Mouse (Mus musculus) heart, embryonic 12.5 days (tissue): Measurements from ENCODE around the gene Slc13a2. TPM values are rescaled to one million over a fixed set of nuclear protein-coding genes. Genes with fewer than 3 reads are reported as not detected.

ENCODE experiments used
- ATAC-seq: fragments of 200-750 bp; cut with Nextera tagmentation; 2 replicates; pipeline ENCODE4 v1.8.0; 2017; ENCODE audit warnings: moderate TSS enrichment, moderate library complexity; ENCODE audit not compliant: insufficient number of reproducible peaks, low FRiP score
- H3K27ac ChIP-seq: fragments of 300-500 bp; sonication (generic); 2 replicates; pipeline ENCODE4 v1.5.1; 2016; ENCODE audit warnings: mild to moderate bottlenecking, moderate library complexity; ENCODE audit not compliant: poor library complexity, severe bottlenecking
- H3K27me3 ChIP-seq: fragments of 300-500 bp; sonication (generic); replicated peaks from 2 replicates; pipeline ENCODE4 v1.6.1; 2016; ENCODE audit warnings: mild to moderate bottlenecking, moderate library complexity
- H3K36me3 ChIP-seq: fragments of 300-500 bp; sonication (generic); 2 replicates; pipeline ENCODE4 v1.6.1; 2016; ENCODE audit warnings: mild to moderate bottlenecking, moderate library complexity
- H3K4me1 ChIP-seq: fragments of 300-500 bp; sonication (generic); replicated peaks from 2 replicates; pipeline ENCODE4 v1.6.1; 2016; ENCODE audit warnings: mild to moderate bottlenecking
- H3K4me2 ChIP-seq: fragments of 300-500 bp; sonication (generic); 2 replicates; pipeline ENCODE4 v1.6.1; 2016; ENCODE audit warnings: mild to moderate bottlenecking, moderate library complexity
- H3K4me3 ChIP-seq: fragments of 300-500 bp; sonication (generic); 2 replicates; pipeline ENCODE4 v1.5.1; 2016; ENCODE audit warnings: mild to moderate bottlenecking
- H3K9ac ChIP-seq: fragments of 300-500 bp; sonication (generic); 2 replicates; pipeline ENCODE4 v1.6.1; 2016; ENCODE audit warnings: mild to moderate bottlenecking, moderate library complexity
- H3K9me3 ChIP-seq: fragments of 300-500 bp; sonication (generic); replicated peaks from 2 replicates; pipeline ENCODE4 v1.6.1; 2016; ENCODE audit warnings: mild to moderate bottlenecking, moderate library complexity
- WGBS: fragments of 180-500 bp; shearing (Covaris S2); methylation state at CpG from one replicate; pipeline ENCODE4 v1.1.7; 2016; 5-methylcytosine and 5-hydroxymethylcytosine counted together
- polyA plus RNA-seq: library from polyadenylated mRNA; unstranded; fragments of >200 nt; fragmentation: Nextera tagmentation; extraction: Ambion mirVana; gene quantifications from 2 replicates; pipeline ENCODE4 v1.2.1, GENCODE M21; 2016

Gene Slc13a2
- polyA plus RNA-seq, 1 experiment from 2014 or later = not detected

DNA sequence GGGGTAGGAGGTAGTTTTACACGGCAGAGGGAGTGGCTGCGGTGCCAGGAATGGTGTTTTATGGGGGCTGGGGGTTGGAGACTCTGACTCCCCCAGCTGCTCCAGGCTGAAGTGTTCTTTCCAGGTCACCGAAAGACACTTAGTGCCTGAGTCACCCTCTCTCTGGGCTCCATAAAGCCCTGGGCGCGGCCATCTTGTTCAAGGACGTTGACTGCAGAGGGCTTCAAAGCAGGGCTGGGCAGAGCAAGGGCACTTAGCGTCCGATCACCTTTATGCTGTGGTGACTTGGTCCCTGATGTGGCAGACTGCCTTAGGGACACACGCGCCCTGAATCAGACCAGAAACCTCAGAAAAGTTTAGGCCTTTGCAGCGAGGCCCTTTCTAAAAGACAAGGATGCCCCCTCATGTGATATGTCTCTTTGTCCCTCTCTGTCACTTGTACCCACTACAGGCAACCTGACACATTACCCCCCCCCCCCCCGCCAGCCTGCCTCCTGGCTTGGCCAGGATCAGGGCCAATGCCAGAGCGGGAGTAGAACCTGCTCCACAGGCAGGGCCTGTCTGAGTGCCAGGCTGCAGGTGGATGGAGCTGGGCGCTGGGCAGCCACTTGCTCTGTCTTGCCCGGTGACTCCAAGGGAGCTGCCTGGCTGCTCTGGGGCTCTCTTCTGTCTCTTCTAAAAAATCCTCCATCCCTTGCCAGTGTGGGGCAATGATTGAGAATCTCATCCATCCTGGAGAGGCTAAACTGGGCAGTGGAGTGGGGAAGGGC, 54.4 kb downstream of the Slc13a2 start:
- H3K36me3 ChIP-seq = no peaks in the 10 kb centered on the region
- H3K4me1 ChIP-seq = no peaks in the 10 kb centered on the region
- no peaks in the 10 kb centered on the region for H3K9me3 ChIP-seq
- WGBS = 86% methylated on average over 15 of the region's 15 CpGs
- 0 out of 2 replicates have a peak, but pooled peaks cover 20% of the 10 kb centered on the region for H3K27me3 ChIP-seq
- no peak overlapping the region for H3K4me3 ChIP-seq
- H3K4me2 ChIP-seq = no peak overlapping the region
- H3K9ac ChIP-seq = no peak overlapping the region
- ATAC-seq = no peak
- H3K27ac ChIP-seq = no peak overlapping the region

- H3K27me3 ChIP-seq = peaks cover 30% of the 10 kb centered on the region; the same call in 1 of the 2 replicates
- H3K36me3 ChIP-seq = no peaks in the 10 kb centered on the region
- H3K4me3 ChIP-seq = no peak overlapping the region
- no peak overlapping the region for H3K27ac ChIP-seq
- no peaks in the 10 kb centered on the region for H3K9me3 ChIP-seq
- no peak overlapping the region for H3K9ac ChIP-seq
- no peak for ATAC-seq
- H3K4me1 ChIP-seq = no peaks in the 10 kb centered on the region
- no peak overlapping the region for H3K4me2 ChIP-seq
- 53% methylated on average over 8 of the region's 8 CpGs for WGBS
Measured at GRCm38 (mm10) chr11:78364103-78364502, 57.9 kb downstream of the Slc13a2 start.

DNA sequence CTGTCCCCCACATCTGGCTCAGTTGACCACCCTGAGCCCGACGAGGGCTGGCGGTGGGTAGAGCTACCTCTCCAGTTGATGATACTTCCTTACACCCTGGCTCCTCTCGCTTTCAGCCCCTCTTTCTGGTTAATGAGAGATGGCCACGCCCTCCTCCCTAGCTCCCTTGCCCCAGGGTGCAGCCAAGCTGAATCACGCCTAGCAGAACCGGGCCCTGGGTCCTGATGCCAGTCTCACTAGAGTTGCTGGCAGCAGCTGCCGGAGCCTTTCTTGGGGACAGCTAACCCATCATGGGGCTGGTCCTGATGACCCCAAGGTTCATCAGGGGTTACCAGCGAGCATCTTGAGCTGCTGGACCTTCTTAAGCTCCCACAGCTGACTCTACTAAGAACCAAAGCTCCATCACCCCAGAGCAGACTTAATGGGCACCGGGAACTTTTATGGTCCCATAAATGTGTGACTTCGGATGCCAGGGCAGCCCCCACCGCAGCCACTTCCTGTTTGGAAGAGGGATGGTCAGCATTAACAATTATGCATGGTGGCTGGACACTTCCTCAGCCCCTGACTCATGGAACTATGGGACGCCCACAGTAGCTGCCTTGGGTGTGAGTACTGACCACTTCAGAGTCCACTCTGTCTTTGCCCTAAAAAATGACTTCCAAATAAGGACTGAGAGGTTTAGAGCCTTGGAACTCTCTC, 58.6 kb downstream of the Slc13a2 start:
- H3K4me2 ChIP-seq = no peak overlapping the region
- 75% methylated on average over 13 of the region's 13 CpGs for WGBS
- ATAC-seq = no peak

GRCm38 (mm10) chr11:78360789-78361131, 61.3 kb downstream of the Slc13a2 start:
- Histone ChIP-seq H3K4me2 (no peak overlapping the region), H3K27ac (no peak overlapping the region), H3K27me3 (peaks cover 37% of the 10 kb centered on the region), H3K9ac (no peak overlapping the region), H3K36me3 (no peaks in the 10 kb centered on the region), H3K9me3 (no peaks in the 10 kb centered on the region), H3K4me1 (no peaks in the 10 kb centered on the region), H3K4me3 (no peak overlapping the region)
- WGBS = 60% methylated on average over 2 of the region's 2 CpGs
- peak; percentile 8; the same call in 1 of the 2 replicates for ATAC-seq

More for the DNA sequence above, 58.6 kb downstream of the Slc13a2 start:
- no peak overlapping the region for H3K4me3 ChIP-seq
- no peaks in the 10 kb centered on the region for H3K36me3 ChIP-seq
- no peak overlapping the region for H3K27ac ChIP-seq
- peaks cover 35% of the 10 kb centered on the region for H3K27me3 ChIP-seq
- H3K9me3 ChIP-seq = no peaks in the 10 kb centered on the region
- no peaks in the 10 kb centered on the region for H3K4me1 ChIP-seq
- no peak overlapping the region for H3K9ac ChIP-seq

GRCm38 (mm10) chr11:78360125-78360788, 61.8 kb downstream of the Slc13a2 start:
- Histone ChIP-seq H3K4me3 (peak overlapping the region; percentile 37), H3K9me3 (no peaks in the 10 kb centered on the region), H3K9ac (no peak overlapping the region), H3K27ac (no peak overlapping the region), H3K36me3 (no peaks in the 10 kb centered on the region), H3K4me1 (no peaks in the 10 kb centered on the region), H3K27me3 (peaks cover 37% of the 10 kb centered on the region), H3K4me2 (peak overlapping the region; percentile 67)
- WGBS = 8% methylated on average over 13 of the region's 13 CpGs
- ATAC-seq = peak; percentile 67

GRCm38 (mm10) chr11:78358330-78359007, 63.5 kb downstream of the Slc13a2 start:
- no peak for ATAC-seq
- Histone ChIP-seq H3K4me3 (no peak overlapping the region), H3K9me3 (no peaks in the 10 kb centered on the region), H3K9ac (no peak overlapping the region), H3K4me1 (no peaks in the 10 kb centered on the region), H3K36me3 (no peaks in the 10 kb centered on the region), H3K4me2 (no peak overlapping the region), H3K27ac (no peak overlapping the region), H3K27me3 (peaks cover 32% of the 10 kb centered on the region)
- WGBS = 16% methylated on average over 22 of the region's 22 CpGs

- Histone ChIP-seq H3K4me1 (no peaks in the 10 kb centered on the region), H3K36me3 (no peaks in the 10 kb centered on the region), H3K9ac (no peak overlapping the region), H3K4me3 (no peak overlapping the region), H3K27ac (no peak overlapping the region), H3K4me2 (no peak overlapping the region), H3K9me3 (no peaks in the 10 kb centered on the region), H3K27me3 (peaks cover 18% of the 10 kb centered on the region)
- WGBS = 36% methylated on average over 4 of the region's 4 CpGs
- no peak for ATAC-seq
Measured at GRCm38 (mm10) chr11:78355471-78356238, 66.4 kb downstream of the Slc13a2 start.

GRCm38 (mm10) chr11:78354905-78355304, 67.1 kb downstream of the Slc13a2 start:
- 52% methylated on average over 6 of the region's 6 CpGs for WGBS
- H3K4me3 ChIP-seq = no peak overlapping the region
- no peak for ATAC-seq

DNA sequence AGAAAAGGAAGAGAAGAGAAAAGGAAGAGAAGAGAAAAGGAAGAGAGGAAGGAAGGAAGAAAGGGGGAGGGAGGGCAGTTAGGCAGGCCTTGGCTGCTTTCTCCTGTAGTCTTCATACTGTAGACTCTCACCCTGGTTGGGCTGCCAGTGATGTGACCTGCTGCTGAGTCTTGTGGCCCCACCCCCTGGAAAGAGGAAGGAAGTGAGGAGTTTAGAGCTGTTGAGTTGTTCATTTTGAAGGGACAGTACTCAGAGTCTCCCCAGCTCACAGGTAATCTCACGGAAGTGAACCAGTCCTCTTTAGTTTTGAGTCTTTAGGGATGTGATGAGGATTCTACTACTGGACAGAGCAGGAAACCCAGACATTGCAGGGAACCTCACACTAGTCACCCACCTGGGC, 68.9 kb downstream of the Slc13a2 start:
- H3K27ac ChIP-seq = no peak overlapping the region

More at GRCm38 (mm10) chr11:78354905-78355304, 67.1 kb downstream of the Slc13a2 start:
- no peak overlapping the region for H3K27ac ChIP-seq
- H3K36me3 ChIP-seq = no peaks in the 10 kb centered on the region
- H3K27me3 ChIP-seq = peaks cover 18% of the 10 kb centered on the region
- no peak overlapping the region for H3K4me2 ChIP-seq
- peaks cover 3% of the 10 kb centered on the region for H3K4me1 ChIP-seq
- H3K9me3 ChIP-seq = no peaks in the 10 kb centered on the region
- H3K9ac ChIP-seq = no peak overlapping the region

More for the DNA sequence above, 68.9 kb downstream of the Slc13a2 start:
- no peak overlapping the region for H3K4me2 ChIP-seq
- H3K4me1 ChIP-seq = peaks cover 14% of the 10 kb centered on the region
- H3K9me3 ChIP-seq = no peaks in the 10 kb centered on the region
- peaks cover 5% of the 10 kb centered on the region; the same call in 1 of the 2 replicates for H3K27me3 ChIP-seq
- H3K9ac ChIP-seq = no peak overlapping the region
- ATAC-seq = no peak
- peaks cover 12% of the 10 kb centered on the region for H3K36me3 ChIP-seq
- 81% methylated on average over 1 of the region's 1 CpGs for WGBS
- H3K4me3 ChIP-seq = no peak overlapping the region
